Mouse (Mus musculus): Measurements from ENCODE around the gene Cyp2d34. TPM values are rescaled to one million over a fixed set of nuclear protein-coding genes. Genes with fewer than 3 reads are reported as not detected.

The Cyp2d34 gene
- not detected in 2 replicates for polyA plus RNA-seq (2015; fragmentation: Nextera tagmentation; extraction: Ambion mirVana)

DNA sequence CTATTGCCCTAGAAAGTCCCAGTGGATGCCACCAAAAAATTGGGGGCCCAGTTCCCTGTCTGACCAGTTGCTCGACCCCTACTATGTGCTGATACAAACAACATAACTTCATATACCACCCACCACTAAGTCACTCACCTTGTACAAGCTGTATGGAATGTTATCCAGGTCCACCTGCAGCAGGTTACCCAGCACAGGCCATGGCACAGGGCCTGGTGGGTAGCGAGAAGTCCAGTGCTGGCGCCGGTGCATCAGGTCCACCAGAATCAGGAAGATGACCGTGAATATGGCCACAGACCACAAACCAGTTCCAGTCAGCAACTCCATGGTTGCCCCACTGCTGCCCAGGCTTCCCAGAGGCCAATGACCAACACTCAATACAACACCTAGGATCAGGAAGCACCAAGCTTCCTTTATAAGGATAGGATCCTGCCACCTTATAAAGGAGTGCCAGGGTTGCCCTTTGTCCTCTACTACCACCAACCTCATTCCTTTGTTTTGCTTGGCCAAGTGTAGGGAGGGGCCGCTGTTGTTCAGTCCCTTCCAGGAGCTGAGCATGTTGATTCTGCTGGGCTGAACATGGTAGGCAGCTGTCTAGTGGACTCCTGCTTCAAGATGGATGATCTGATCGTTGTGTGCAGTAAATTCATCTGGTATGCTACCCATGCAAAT, at the start of gene Cyp2d34:
Gene Cyp2d34, minus strand, starts transcription at position 416 of the 672 bp plus-strand sequence.
- Histone ChIP-seq H3K9me3 (no peaks in the 10 kb centered on the region), H3K9ac (no peak within 1 kb of the TSS), H3K27ac (no peak within 1 kb of the TSS), H3K36me3 (no peaks in the 10 kb centered on the region), H3K27me3 (no peaks in the 10 kb centered on the region), H3K4me3 (no peak within 1 kb of the TSS), H3K4me1 (replicated peaks) (no peaks in the 10 kb centered on the region), H3K4me2 (no peak within 1 kb of the TSS)
- 89% methylated on average over 7 of the region's 7 CpGs for WGBS
- ATAC-seq (ENCODE audit: low FRiP score): no peak

DNA sequence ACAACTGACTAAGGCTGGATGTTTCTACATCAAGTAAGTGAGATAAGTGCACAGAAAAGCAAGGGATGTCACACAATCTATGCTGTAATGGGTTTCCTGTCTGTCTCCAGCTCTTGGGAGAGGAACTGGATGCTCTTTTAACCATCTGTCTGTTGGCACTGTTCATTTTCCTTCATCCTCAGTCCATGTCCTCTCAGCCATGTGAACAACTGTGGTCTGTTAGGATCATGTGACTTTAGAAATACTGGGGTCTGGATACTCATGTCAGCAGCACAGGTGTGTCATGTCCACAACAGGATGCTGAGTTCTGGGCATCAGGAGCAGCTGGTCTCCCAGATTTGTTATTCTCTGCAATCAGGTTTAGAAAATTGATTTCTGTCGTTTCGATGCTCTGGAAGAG, 35.6 kb upstream of the Cyp2d34 start:
- no peak overlapping the region for H3K27ac ChIP-seq
- H3K9ac ChIP-seq: no peak overlapping the region
- H3K4me2 ChIP-seq: no peak overlapping the region
- H3K4me1 ChIP-seq (replicated peaks): no peaks in the 10 kb centered on the region
- H3K9me3 ChIP-seq: no peaks in the 10 kb centered on the region
- H3K36me3 ChIP-seq: no peaks in the 10 kb centered on the region
- H3K4me3 ChIP-seq: no peak overlapping the region
- H3K27me3 ChIP-seq: no peaks in the 10 kb centered on the region
- no peak for ATAC-seq (ENCODE audit: low FRiP score)
- WGBS: 75% methylated on average over 2 of the region's 2 CpGs

DNA sequence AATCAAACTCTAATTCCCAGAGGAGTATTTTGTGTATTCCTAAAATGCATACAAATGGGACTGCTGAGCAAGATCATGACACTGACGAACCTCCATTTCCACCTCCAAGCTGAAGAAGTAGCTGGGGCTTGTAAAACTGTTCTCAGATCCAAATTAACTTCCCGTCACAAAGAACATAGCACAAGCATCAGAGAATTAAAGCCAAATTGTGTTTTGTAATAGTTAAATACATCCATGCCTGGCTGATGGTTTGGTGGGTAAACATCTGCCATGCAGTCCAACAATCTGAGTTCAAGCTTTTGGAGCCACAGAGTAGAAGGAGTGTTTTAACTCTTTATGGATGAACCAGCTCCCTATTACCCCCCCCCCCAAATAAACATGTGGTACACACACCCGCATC, 23.6 kb upstream of the Cyp2d34 start:
- Histone ChIP-seq H3K36me3 (no peaks in the 10 kb centered on the region), H3K9me3 (no peaks in the 10 kb centered on the region), H3K27me3 (no peaks in the 10 kb centered on the region), H3K4me2 (no peak overlapping the region), H3K4me1 (replicated peaks) (no peaks in the 10 kb centered on the region), H3K4me3 (no peak overlapping the region), H3K27ac (no peak overlapping the region), H3K9ac (no peak overlapping the region)
- WGBS: 81% methylated on average over 3 of the region's 3 CpGs
- ATAC-seq (ENCODE audit: low FRiP score): no peak

DNA sequence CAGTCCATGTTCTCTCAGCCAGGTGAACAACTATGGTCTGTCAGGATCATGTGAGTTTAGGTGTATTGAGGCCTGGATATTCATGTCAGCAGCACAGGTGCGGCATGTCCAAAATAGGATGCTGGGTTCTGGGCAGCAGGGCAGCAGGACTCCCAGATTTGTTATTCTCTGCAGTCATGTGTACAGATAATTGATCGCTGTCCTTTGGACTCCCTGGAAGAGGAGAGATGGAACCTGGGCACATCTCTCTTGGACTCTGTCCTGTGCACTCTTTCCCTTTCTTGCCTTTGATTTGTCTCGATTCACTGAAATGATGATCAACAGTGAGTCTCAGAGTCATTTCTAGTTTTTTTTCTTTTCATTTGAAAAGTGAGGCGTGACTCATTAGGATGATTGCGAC, 23.0 kb upstream of the Cyp2d34 start:
- Histone ChIP-seq H3K4me2 (no peak overlapping the region), H3K36me3 (no peaks in the 10 kb centered on the region), H3K9ac (no peak overlapping the region), H3K4me1 (replicated peaks) (no peaks in the 10 kb centered on the region), H3K27me3 (no peaks in the 10 kb centered on the region), H3K4me3 (no peak overlapping the region), H3K27ac (no peak overlapping the region), H3K9me3 (no peaks in the 10 kb centered on the region)
- ATAC-seq (ENCODE audit: low FRiP score): no peak
- 95% methylated on average over 5 of the region's 5 CpGs for whole genome bisulfite sequencing

DNA sequence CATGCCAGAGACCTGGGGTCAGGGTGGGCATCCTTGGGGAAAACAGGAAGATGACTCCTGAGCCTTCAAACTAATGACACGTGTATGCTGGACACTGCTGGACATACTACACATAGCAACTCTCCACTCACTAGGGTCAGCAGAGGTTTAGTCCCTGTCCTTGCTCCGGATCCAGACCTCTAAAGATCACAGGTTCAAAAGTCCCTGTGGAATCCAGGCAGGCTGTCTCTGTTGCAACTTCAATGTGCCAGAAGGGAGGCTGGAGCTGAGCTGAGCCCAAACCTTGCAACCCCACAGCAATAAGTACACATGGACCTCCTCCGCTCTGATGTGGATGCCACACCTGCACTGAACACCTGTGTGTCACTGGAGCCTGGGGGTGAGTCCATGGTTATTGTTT, 22.0 kb upstream of the Cyp2d34 start:
- H3K4me2 ChIP-seq: no peak overlapping the region
- H3K9me3 ChIP-seq: no peaks in the 10 kb centered on the region
- ATAC-seq (ENCODE audit: low FRiP score): no peak
- no peak overlapping the region for H3K27ac ChIP-seq
- no peak overlapping the region for H3K9ac ChIP-seq
- H3K27me3 ChIP-seq: no peaks in the 10 kb centered on the region
- no peaks in the 10 kb centered on the region for H3K36me3 ChIP-seq
- H3K4me1 ChIP-seq (replicated peaks): no peaks in the 10 kb centered on the region
- H3K4me3 ChIP-seq: no peak overlapping the region
- 84% methylated on average over 3 of the region's 3 CpGs for WGBS

DNA sequence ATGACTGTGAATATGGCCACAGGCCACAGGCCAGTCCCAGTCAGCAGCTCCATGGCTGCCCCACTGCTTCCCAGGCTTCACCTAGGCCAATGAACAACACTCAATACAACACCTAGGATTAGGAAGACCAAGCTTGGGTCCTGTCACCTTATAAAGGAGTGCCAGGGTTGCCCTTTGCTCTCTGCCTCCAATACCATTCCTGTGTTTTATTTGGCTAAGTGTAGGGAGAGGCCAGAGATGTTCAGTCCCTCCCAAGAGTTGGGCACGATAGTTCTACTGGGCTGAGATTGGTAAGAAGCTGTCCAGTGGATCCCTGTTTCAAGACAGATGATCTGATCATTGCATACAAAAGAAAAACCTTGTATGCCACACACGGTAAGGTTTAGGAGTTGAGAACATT, 21.2 kb upstream of the Cyp2d34 start:
- H3K9me3 ChIP-seq: no peaks in the 10 kb centered on the region
- no peak overlapping the region for H3K4me2 ChIP-seq
- no peak overlapping the region for H3K9ac ChIP-seq
- H3K4me3 ChIP-seq: no peak overlapping the region
- no peaks in the 10 kb centered on the region for H3K27me3 ChIP-seq
- no peaks in the 10 kb centered on the region for H3K36me3 ChIP-seq
- no peak overlapping the region for H3K27ac ChIP-seq
- ATAC-seq (ENCODE audit: low FRiP score): no peak
- 84% methylated on average over 2 of the region's 2 CpGs for WGBS
- H3K4me1 ChIP-seq (replicated peaks): no peaks in the 10 kb centered on the region

DNA sequence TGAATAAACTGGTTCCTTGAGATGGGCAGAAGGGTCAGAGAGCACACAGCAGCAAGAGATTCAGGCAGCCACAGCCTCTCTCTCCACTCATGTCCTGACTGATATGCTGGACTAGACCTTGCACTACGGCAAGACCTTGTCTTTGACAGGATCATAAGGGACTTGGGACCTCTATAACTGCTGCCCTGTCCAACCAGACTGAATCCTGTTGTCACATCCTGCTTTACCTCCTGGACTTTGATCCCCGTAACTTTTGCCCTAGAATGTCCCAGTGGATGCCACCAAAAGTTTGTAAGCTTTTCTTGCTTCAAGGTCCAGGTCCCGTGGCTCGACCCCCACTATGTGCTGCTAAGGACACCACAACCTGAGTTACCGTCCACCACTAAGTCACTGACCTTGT, 20.6 kb upstream of the Cyp2d34 start:
- 89% methylated on average over 5 of the region's 5 CpGs for WGBS
- H3K4me3 ChIP-seq: no peak overlapping the region
- no peak for ATAC-seq (ENCODE audit: low FRiP score)

DNA sequence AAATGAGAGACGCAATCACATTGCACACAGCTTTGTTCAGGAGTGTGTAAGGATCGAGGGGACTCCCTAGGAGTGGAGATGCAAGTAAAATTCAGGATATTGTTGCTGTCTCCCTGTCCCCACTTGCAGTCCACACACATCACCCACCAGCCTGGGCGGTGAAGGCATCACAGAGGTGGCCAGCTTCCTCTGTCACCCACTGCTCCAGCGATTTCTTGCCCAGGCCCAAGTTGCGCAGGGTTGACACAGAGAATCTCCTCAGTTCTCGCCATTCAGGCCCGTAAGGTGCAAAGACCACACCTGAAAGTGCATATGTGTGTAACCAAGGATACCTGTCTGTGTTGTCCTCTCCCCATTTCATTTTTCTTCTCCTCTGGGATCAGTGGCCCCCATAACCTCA, 19.5 kb upstream of the Cyp2d34 start:
- H3K4me2 ChIP-seq: no peak overlapping the region
- 96% methylated on average over 7 of the region's 7 CpGs for WGBS
- no peaks in the 10 kb centered on the region for H3K9me3 ChIP-seq

More for the DNA sequence above, 20.6 kb upstream of the Cyp2d34 start:
- no peak overlapping the region for H3K4me2 ChIP-seq
- no peaks in the 10 kb centered on the region for H3K4me1 ChIP-seq (replicated peaks)
- H3K27me3 ChIP-seq: no peaks in the 10 kb centered on the region
- no peak overlapping the region for H3K27ac ChIP-seq
- no peaks in the 10 kb centered on the region for H3K9me3 ChIP-seq
- no peaks in the 10 kb centered on the region for H3K36me3 ChIP-seq
- H3K9ac ChIP-seq: no peak overlapping the region

DNA sequence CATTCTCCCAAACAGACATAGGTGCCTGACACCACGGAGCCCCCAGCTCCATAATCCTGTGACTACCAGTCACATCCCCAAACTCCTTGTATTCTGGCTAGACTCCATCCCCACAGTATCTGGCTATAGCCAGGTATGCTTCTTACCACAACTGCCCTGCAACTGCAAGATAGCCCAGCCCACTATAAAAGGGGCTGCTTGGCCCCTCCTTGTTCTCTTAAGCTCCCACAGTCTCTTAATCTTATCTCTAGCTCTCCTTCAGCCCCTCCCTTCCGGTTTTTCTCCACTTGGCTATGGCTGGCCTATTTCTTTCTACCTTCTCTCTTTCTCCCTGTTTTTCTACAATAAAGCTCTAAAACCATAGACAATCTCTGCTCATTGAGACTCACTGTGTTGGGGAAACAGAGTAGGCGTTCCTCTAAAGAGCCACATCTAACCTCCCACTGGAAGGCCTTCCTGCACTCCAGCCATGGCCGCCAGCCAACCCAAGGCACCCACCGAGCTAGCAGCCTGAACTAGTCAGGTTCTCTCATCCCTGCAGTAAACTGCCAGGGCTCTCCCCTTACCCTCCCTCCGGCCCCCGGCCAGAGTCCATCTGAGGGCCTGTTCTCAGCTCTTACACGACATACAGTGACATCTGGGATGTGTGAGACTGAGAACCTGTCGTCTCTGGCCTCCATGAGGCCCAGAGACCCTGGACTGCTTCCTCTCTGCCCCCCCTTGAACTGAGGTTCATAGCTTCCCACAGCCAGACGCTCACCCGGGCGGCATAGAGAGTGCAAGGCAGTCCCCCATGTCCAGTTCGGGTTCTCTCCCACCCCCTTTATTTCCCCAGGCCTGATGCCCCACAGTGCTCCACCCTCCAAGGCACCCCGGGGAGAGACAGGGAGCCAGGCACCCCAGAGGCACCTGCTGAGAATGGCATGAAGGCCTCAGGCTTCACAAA, 16.7 kb upstream of the Cyp2d34 start:
- ATAC-seq (ENCODE audit: low FRiP score): no peak
- Histone ChIP-seq H3K4me2 (no peak overlapping the region), H3K9me3 (no peaks in the 10 kb centered on the region), H3K4me3 (no peak overlapping the region), H3K4me1 (replicated peaks) (no peaks in the 10 kb centered on the region), H3K27ac (no peak overlapping the region), H3K36me3 (no peaks in the 10 kb centered on the region), H3K27me3 (no peaks in the 10 kb centered on the region), H3K9ac (no peak overlapping the region)
- WGBS: 88% methylated on average over 14 of the region's 14 CpGs

More for the DNA sequence above, 19.5 kb upstream of the Cyp2d34 start:
- Histone ChIP-seq H3K27me3 (no peaks in the 10 kb centered on the region), H3K4me1 (replicated peaks) (no peaks in the 10 kb centered on the region), H3K4me3 (no peak overlapping the region), H3K36me3 (no peaks in the 10 kb centered on the region), H3K27ac (no peak overlapping the region), H3K9ac (no peak overlapping the region)
- ATAC-seq (ENCODE audit: low FRiP score): no peak

DNA sequence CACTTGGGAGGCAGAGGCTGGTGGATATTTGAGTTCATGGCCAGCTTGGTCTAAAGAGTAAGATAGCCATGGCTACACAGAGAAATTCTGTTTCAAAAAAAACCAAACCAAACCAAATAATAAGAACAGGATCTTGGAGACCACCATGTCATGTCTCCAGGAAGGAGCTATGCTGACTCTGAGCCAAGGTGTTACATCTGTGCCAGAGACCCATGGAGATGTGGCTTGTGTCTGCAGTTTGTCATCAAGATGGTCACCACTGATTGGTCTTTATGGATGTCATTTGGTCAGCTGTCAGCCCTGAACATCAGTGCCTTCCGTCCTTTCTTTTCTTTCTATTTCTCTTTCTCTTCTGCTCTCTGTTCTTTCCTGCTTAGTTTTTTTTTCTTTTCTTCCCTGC, 14.2 kb upstream of the Cyp2d34 start:
- no peak for ATAC-seq (ENCODE audit: low FRiP score)
- Histone ChIP-seq H3K36me3 (no peaks in the 10 kb centered on the region), H3K27me3 (no peaks in the 10 kb centered on the region), H3K9ac (no peak overlapping the region), H3K4me2 (no peak overlapping the region), H3K4me1 (replicated peaks) (no peaks in the 10 kb centered on the region), H3K9me3 (no peaks in the 10 kb centered on the region), H3K27ac (no peak overlapping the region), H3K4me3 (no peak overlapping the region)
- 73% methylated on average over 1 of the region's 1 CpGs for WGBS

DNA sequence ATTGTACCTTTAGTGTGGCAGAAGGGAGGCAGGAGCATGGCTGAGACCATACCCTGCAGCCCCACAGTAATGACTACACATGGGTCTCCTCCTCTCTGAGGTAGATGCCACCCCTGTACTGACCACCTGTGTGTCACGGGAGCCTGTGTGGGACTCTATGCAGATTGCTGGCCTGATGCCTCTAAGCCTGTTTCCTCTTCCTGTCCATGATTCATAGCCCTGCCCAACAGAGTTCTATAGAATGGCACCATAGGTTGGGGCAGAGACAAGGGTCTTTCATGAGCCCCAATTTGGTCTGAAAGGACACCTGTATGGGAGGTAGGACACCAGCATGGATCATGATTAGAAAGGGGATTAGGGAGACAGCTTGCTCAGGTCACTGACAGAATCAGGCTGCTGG, 1.2 kb upstream of the Cyp2d34 start:
- H3K9me3 ChIP-seq: no peaks in the 10 kb centered on the region
- H3K36me3 ChIP-seq: no peaks in the 10 kb centered on the region
- H3K4me1 ChIP-seq (replicated peaks): no peaks in the 10 kb centered on the region
- 100% methylated on average over 1 of the region's 1 CpGs for WGBS
- H3K4me2 ChIP-seq: no peak overlapping the region
- no peak for ATAC-seq (ENCODE audit: low FRiP score)
- no peaks in the 10 kb centered on the region for H3K27me3 ChIP-seq
- no peak overlapping the region for H3K4me3 ChIP-seq
- H3K9ac ChIP-seq: no peak overlapping the region
- H3K27ac ChIP-seq: no peak overlapping the region

DNA sequence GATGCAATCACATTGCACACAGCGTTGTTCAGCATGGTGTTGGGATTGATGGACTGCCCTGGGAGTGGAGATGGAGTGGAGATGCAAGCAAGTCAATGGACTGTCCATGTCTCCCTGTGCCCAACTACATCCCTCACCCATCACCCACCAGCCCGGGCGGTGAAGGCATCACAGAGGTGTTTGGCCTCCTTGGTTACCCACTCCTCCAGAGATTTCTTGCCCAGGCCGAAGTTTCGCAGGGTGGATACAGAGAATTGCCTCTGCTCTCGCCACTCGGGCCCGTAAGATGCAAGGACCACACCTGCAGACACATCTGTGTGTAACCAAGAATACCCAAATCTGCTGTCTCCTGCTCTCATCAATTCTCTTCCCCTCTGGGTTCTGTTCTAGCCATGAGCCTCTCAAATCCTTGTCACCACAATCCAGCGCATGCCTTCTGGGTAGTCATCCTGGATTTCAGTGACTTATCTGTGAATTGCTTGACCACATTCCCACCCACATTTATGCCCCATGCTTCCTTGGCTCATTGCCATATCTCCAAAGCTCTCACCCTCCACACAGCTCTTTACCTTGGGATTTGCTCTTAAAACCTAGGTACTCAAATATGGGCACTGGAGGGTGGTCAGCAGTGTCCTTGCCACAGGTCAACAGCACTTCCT, 2.3 kb downstream of the Cyp2d34 start:
- Histone ChIP-seq H3K4me2 (no peak overlapping the region), H3K27ac (no peak overlapping the region), H3K4me1 (replicated peaks) (no peaks in the 10 kb centered on the region), H3K27me3 (no peaks in the 10 kb centered on the region), H3K4me3 (no peak overlapping the region), H3K9me3 (no peaks in the 10 kb centered on the region), H3K9ac (no peak overlapping the region), H3K36me3 (no peaks in the 10 kb centered on the region)
- ATAC-seq (ENCODE audit: low FRiP score): no peak
- WGBS: 96% methylated on average over 9 of the region's 9 CpGs
